Mouse (Mus musculus) kidney, adult 2 months (tissue): Measurements from ENCODE around the gene Krtap31-1.

ENCODE experiments used
- CTCF ChIP-seq: fragments of 200-500 bp; conservative IDR thresholded peaks from 2 replicates; pipeline ENCODE4 v1.5.1; 2011; ENCODE audit warnings: low read depth, mild to moderate bottlenecking, control low read depth, low read length, moderate library complexity, mixed read lengths; ENCODE audit not compliant: insufficient read depth, insufficient read length
- POLR2A ChIP-seq: fragments of 200-500 bp; IDR thresholded peaks from one replicate; pipeline ENCODE4 v1.6.1; 2011; ENCODE audit warnings: low read depth, low read length, control low read depth

DNA sequence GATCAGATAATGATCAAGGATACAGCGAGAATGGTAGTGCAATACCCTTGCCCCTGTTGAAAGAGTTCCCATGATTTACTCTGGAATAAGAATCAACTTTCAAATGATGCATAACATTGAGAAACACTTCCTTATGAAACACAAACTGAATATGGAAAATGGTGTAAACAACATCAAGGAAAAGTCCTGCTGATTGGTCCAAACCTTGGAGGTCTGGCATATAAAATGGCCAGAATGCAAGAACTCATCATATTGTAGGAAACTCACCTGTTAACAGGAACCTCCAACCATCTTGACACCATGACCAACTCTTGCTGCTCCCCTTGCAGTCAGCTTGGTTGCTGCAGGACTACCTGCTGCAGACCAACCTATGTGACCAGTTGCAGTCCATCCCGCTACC, 40.5 kb downstream of the Krtap31-1 start, which contains the start of gene Krtap9-5:
- TF ChIP-seq CTCF = no peak
- TF ChIP-seq POLR2A = no peak
